Mouse (Mus musculus) thymus, postnatal 0 days (tissue): ENCODE measurements at regions not wholly inside any gene's neighbourhood (a gene's known extent, or its start where the extent isn't known, plus 50 kb on each side); places are given as distances from the start of the nearest gene placed in this dataset.
A peak's percentile ranks its signal among the peaks of the same experiment; 100 is the strongest.
"Not testable (repeated sequence)": the region's sequence is repeated elsewhere in the genome, so short reads cannot be mapped to it uniquely, and the experiment has no call there.

ENCODE experiments used
- DNase-seq: peaks from one replicate; pipeline ENCODE4 v3.0.0-alpha.2; 2015; ENCODE audit warnings: low spot score

GRCm38 (mm10) chr2:168424277-168425099, 143.0 kb upstream of the Kcng1 start:
- DNase-seq, result no peak

DNA sequence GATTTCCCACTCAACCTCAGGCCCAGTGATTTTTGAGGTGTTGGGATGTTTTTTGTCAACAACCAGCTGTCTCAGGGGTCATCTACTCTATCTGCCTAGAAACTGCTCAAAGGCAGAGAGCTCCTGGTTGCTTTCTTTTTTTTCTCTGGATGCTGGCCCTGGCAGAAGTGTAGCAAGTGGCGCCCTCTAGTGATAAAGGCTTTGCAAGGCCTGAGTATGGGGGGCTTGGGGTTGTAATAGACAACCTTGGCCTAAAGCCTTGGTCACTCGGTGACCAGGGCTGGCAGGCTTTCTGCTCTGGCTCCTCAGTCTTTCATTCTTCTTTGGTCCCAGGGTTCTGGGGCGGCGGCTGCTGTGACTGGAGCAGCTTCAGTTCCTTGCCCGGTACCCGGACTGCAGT, 142.0 kb upstream of the Kcng1 start:
- DNase-seq, result no peak

DNA sequence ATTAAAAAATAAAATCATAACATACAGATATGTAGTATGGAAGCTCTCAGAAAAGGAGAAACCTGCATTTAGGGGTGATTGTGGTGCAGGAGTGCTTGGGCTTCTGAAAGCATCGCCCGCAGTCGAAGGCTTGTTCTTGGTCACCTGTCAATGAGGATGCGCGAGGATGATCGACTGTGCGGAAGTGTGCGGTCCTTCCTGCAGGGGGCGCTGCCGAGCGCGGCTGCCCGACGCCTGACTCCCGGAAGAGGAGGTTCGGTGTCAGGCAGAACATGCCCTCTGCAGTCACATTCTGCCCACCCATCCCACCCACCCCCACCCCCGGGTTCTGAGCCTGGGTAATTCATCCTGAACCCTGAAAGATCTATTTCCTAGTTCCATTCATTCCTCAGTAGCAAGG, 133.6 kb upstream of the Kcng1 start:
- DNase-seq, result peak; percentile 49

- DNase-seq, result no peak
These were observed 132.8 kb upstream of the Kcng1 start for GRCm38 (mm10) chr2:168414110-168414872.

DNA sequence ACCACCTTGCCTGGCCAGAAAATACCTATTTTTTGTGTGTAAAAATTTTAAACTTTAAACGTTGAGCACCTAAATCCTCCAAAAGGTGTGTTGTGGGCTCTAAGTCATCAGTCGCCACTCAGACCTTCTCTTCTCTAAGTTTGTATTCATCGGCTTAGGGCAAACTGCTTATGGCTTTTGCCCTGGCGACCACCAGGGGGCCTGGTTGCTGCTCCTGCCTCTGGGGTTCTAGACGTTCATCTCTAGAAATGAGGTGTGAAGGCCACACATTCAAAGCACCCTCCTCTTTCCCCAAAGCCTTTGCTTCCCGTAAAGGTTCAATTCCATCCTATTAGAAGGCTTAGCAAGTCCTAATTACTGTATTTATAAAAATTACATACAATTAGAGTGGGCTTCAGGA, 131.3 kb upstream of the Kcng1 start:
- DNase-seq, result peak; percentile 41

DNA sequence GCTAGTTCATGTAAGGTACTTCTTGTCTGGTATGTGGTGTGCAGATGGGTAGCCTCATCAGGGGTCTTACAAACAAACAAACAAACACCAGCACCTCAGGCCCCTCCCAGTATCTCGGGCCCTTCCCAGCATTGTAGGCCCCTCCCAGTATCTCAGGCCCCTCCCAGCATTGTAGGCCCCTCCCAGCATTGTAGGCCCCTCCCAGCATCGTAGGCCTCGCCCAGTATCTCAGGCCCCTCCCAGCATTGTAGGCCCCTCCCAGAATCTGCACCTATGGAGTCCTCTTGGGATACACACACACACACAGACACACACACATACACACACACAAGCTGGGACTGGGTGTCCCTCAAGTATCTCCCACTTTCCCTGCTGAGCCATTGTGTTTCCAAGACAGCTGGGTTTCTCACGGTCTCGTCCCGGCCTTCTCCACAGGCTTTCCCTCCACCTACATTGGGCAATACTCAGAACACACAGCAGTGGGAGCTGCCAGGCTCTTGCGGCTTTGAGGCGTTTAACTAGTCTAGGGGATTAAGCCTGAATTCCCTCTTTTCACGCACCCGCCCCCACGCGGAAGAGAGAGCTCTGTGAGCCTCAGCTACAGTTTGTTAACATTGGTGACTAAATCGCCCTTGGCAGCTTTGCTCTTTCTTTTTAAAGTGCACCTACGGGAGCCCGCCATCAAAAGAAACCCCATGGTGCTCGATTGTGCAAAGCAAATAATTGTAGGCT, 121.4 kb upstream of the Kcng1 start:
- no peak for DNase-seq

DNA sequence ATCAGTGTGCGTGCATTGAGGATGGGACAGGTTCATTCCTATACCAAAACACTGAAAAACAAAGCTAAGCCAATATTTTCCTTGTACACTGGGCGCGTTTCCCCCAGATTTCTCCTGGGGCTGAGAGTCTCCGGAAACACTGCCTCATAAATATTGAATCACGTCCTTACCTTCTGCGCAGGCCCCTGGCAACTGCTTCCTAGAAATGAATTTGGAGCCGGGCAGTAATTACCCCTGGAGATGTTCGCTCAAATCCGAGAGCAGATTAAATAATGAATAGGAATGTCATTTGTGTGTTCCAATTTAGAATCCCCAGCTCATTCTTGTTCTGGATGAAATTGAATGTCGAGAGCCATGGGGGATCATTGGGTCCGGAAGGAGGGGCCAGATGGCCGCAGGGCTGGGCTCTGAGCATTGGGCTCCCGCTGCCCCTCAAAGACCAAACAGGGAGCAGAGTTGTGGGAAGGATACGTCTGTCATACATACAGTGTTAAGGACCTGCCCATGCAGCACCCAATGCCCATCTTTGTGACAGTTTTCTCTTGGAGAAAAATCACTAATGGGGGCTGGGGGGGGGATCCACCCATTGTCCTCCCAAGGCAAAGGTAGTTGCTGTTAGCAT, 117.7 kb upstream of the Kcng1 start:
- no peak for DNase-seq

GRCm38 (mm10) chr2:168396316-168396715, 114.8 kb upstream of the Kcng1 start:
- no peak for DNase-seq

- DNase-seq, result no peak
These were observed 111.8 kb upstream of the Kcng1 start for GRCm38 (mm10) chr2:168393341-168393740.

- DNase-seq, result not testable (repeated sequence)
These were observed 110.6 kb upstream of the Kcng1 start for GRCm38 (mm10) chr2:168392171-168392570.

DNA sequence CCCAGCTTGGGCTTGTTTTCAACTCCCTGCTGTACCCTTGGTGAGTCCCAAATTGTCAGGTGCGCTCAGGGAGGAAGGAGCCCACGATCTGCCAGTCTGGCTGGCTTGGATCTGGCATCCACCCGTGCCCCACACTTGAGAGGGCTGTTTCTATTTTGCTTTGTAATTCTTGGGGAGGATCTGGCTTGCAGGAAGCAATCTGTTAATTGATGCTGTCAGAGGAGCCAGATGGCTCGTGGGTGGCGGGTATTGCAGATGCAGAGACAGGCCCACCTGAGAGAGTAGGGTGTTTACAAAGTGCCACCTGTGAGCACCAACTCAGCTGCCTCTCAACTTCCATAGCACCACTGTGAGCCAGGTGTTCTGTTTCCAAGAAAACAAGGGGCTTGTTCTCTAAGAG, 99.1 kb upstream of the Kcng1 start:
- no peak for DNase-seq

DNA sequence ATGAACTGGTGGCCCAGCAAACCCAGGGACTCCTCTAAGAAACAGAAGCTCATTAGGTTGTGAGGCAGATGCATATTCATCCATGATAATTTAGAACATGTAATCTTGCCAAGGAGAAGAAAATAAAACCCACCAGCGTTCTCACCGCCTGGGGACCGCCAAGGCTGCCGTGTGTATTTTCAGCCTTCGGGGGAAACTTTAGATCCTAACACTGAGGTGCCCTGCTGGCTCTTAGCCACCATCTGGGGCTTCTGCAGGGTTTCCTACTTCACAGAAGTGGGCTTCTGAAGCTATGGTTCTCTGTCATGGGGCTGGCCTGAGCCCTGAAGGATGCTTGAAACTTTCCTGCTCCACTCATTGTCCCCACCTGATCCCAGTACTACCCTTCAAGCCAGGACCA, 90.8 kb upstream of the Kcng1 start:
- no peak for DNase-seq

DNA sequence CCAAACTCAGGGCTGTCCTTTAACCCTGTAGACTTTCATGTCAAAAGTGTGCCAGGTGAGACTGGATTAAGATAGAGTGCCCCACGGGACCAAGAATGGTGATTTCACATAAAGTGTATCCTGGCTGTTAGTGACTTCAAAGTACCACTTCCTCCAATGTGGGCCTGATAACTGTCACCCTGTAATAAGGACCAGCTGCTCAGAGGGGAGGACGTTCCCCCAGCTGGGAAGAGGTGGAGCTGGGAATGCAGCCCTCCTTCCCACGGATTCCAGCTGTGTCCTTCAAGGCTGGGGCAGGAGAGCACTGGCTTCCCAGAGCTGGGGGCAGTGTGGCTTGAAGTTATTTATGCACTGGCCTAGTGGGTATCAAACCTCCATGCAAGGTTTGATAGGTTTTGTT, 89.7 kb upstream of the Kcng1 start:
- DNase-seq, result no peak

- no peak for DNase-seq
These were observed 77.7 kb upstream of the Kcng1 start for GRCm38 (mm10) chr2:168359200-168359599.

- DNase-seq, result no peak
These were observed 77.0 kb upstream of the Kcng1 start for GRCm38 (mm10) chr2:168358551-168358950.

- DNase-seq, result no peak
These were observed 76.3 kb upstream of the Kcng1 start for GRCm38 (mm10) chr2:168357815-168358214.

GRCm38 (mm10) chr2:168354397-168354796, 72.9 kb upstream of the Kcng1 start:
- DNase-seq, result peak; percentile 24

DNA sequence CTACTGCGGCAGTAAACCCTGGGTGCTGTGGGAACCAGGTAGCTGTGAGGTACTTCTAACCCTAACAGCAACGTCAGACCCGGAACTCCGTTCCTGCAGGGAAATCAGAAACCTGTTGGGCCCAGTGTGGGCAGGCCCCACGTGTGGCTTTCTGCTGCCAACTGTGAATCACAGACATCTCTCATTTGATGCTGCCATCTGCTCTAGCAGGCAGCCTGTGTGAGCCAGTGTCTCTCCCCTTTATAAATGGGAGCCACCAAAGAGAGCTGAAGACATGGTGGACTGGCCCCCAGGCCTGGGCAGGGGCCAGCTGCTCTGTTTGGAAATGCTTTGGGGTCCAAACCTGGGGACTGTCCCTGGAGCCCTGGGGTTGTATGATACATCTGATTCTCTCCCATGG, 71.1 kb upstream of the Kcng1 start:
- peak; percentile 9 for DNase-seq

GRCm38 (mm10) chr2:168352194-168352593, 70.7 kb upstream of the Kcng1 start:
- no peak for DNase-seq

GRCm38 (mm10) chr2:168345384-168345783, 63.8 kb upstream of the Kcng1 start:
- DNase-seq, result no peak

GRCm38 (mm10) chr2:168343705-168344104, 62.2 kb upstream of the Kcng1 start:
- no peak for DNase-seq

DNA sequence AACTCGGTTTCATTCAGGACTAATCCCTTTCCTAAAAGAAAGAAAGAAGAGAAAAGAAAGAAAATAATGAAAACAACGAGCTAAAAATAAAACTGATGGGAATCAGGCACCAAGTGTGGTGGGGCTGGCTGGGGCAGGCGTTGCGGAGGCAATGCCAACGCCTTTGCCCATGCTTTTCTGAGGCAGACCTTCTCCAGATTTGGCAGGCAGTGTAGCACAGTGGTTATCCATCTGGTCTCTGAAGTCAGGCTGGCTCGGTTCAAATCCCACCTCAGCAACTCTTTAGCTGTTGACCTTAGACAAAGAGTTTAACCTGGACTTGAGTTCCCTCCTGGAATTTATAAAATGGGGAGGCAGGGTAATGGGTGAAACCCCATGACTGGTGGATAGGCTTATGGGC, 57.3 kb upstream of the Kcng1 start:
- DNase-seq, result no peak
